Mouse (Mus musculus) megakaryocyte, adult 5-6 weeks (primary cell): Measurements from ENCODE around the gene Ubxn7. TPM values are rescaled to one million over a fixed set of nuclear protein-coding genes. Genes with fewer than 3 reads are reported as not detected.

Source experiments
- ATAC-seq: 2 replicates; pipeline ENCODE4 v1.8.0; 2016; ENCODE audit warnings: mild to moderate bottlenecking, inconsistent platforms; ENCODE audit not compliant: poor library complexity, severe bottlenecking
- total RNA-seq, 2 experiments: library from RNA; stranded (forward) in 1 of 2; stranded (reverse) in 1 of 2; fragments of 153-499, 151-499 nt in 1 of 2; fragments of 221-1000, 200-1000 nt in 1 of 2; gene quantifications; 2 replicates each; pipeline versions ENCODE4 v1.2.3 to v1.2.4; 2015 to 2017

The Ubxn7 gene
- total RNA-seq, 2 experiments from 2014 or later: 25.0 to 26.2 TPM

DNA sequence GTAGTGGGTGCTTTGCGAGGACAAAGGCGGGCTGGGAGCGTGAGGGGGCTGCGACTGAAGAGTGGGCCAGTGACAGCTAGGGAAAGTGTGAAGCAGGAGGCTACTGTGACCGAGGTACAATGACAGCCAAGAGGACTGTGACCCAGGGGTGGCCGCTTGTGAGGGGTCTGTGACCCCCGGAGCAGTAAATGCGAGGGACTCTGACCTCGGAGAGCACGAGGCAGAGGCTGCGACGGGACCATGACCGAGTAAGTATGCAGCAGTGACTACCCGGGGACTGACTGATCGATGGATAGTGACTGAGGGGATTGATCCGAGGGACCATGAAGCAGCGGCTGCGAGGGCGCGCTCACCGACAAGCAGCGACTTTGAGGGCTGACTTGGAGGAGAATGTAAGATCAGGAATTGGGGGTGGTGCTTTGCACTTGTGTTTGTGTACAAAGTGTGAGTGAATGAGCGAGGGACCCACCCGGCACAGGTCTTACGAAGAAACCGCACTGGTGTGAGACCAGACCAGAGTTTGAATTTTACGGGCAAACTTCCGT is 99.1 kb downstream of the Ubxn7 start:
- ATAC-seq: peak; percentile 29

DNA sequence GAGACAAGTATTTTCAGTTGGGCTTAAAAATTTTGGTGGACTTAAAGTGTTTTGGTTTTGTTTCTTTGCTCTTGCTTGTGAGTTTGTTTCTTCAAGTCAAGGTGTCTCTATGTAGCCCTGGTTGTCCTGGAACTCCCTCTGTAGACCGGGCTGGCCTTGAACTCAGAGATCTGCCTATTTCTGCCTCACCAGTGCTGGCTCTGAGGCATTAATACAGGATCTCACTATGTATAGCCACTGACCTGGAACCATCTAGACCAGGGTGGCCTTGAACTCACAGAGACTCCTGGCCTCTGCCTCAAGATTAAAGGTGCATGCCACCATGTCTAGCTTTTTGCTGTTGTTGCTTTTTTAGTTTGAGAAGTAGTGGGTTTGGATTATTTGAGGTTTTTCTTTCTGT is 99.9 kb downstream of the Ubxn7 start:
- ATAC-seq: no peak

DNA sequence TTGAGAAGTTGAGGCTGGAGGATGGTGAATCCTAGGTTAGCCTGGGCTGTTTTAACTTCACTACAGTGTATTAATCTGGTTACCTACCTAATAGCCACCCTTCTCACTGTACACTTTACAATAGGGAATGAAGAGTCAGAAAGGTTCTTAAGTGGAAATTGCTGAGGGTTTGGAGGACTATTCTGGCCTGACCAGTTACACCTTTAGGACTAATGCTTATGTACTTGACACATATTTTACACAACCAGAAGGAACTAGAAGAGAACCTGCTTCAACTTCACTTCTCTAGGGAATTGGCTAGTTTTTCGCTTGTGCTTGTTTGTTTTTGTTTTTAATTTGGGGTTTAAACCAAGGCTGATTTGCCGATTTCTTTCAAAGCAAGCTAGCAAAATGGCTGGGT is 101.1 kb downstream of the Ubxn7 start:
- ATAC-seq: no peak

DNA sequence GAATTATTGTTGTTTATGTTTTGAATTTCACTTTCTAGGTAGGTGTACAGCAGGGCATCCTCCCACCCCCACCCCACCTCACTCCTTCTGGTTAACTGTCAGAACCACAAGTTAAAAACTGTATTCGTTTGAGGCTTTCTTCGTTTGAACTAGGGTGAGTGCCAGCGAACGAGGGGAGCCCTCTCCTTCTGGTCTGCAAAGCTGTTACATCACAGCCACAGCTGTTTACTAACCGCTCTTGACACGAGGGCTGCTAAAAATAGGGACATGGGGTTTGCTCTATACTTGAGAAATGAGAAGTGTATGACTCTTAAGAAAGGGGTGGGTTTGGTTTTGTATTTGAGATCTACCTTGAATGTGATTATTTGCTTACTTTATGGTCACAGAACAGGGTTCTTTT is 102.0 kb downstream of the Ubxn7 start:
- ATAC-seq: peak; percentile 69

DNA sequence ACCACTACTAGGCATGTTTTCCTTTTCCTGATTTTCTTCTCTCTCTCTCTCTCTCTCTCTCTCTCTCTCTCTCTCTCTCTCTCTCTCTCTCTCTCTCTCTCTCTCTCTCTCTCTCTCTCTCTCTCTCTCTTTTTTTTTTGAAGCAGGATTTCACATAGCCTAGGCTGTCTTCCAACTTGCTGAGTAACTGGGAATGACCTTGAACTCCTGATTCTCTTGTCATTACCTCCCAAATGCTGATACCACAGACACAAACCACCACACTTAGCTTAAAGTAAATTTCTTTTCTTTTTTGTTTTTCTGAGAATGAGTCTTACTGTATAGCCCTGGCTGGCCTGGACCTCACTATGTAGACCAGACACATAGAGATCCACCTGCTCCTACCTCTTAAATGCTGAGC is 102.6 kb downstream of the Ubxn7 start:
- no peak for ATAC-seq

DNA sequence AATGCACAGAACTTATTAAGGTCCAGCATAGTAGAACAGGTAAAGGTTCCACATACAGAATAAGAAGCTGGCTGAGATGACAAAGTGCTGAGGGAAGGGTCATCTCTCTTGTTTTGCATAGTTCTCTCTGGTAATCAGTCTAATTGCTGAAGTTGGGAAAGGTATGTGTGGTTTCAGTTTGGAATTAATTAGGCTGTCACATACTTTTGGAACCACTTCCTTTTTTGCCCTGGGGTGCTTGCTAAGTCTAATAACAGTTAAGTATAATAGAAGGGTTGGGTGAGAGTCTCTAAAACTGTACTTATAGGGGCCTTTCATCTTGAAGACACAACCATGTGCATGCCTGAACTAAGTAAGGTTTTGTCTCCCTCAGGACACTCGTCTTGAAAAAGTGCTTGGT is 104.6 kb downstream of the Ubxn7 start:
- 0 out of 2 replicates have a peak, but pooled peaks have one; percentile 13 for ATAC-seq

DNA sequence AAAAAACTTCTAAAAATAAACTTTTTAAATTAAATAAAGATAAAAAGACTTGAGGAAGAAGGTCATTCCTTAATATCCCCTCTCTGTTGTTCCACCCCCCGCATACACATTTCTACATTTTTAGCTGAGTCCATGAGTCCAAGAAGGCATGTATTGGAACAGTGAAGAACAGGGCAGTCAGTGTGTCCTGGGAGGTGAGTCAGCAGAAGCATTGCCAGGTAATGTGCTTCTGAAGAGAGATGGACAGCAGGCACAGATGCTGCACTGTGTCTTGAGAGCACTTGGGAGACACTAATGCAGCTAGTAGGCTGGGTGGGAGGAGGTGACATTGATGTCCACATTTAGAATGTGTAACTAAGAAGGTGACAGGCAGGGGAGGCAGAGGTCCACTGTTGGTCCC is 105.2 kb downstream of the Ubxn7 start:
- ATAC-seq: no peak

DNA sequence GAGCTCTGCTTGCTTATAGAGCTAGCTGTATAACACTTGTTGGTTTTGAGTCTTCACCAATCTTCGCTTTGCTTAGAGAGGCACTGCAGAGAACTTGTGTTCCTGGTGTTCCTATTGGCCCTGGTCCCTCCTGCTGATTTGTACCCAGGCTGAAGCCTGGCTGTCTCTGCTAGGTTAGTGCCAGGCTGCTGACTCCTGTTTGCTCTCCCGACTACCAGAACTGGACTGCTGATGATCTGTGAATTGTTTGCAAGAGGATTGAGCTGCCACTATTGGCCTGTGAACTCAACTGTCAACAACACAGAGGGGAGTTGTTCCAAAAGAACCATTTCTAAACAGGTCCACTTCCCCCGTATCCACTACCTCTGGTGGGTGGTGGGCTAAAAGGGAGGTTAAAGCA is 109.4 kb downstream of the Ubxn7 start:
- ATAC-seq: no peak

Other genes starting within 250 kb of the Ubxn7 start
- gene Pigx, start 232.5 kb upstream of the Ubxn7 start, total RNA-seq (2015): 84.8 and 109 TPM in 2 replicates
- 33.2 and 38.3 TPM in 2 replicates for gene Pigx, start 232.5 kb upstream of the Ubxn7 start, total RNA-seq (2017)
- gene Cep19, start 232.5 kb upstream of the Ubxn7 start, total RNA-seq (2015): 24.0 and 27.4 TPM in 2 replicates
- 36.6 and 44.3 TPM in 2 replicates for gene Cep19, start 232.5 kb upstream of the Ubxn7 start, total RNA-seq (2017)
- 194 and 211 TPM in 2 replicates for gene Nrros, start 166.7 kb upstream of the Ubxn7 start, total RNA-seq (2015)
- 134 and 165 TPM in 2 replicates for gene Nrros, start 166.7 kb upstream of the Ubxn7 start, total RNA-seq (2017)
- gene Bex6, start 152.4 kb upstream of the Ubxn7 start, total RNA-seq (2015): 57.1 and 61.1 TPM in 2 replicates
- 45.7 and 49.7 TPM in 2 replicates for gene Bex6, start 152.4 kb upstream of the Ubxn7 start, total RNA-seq (2017)
- 10.9 and 13.9 TPM in 2 replicates for gene Fbxo45, start 85.1 kb upstream of the Ubxn7 start, total RNA-seq (2015)
- 15.4 TPM in 2 replicates for gene Fbxo45, start 85.1 kb upstream of the Ubxn7 start, total RNA-seq (2017)
- 12.4 and 16.6 TPM in 2 replicates for gene Wdr53, start 85.0 kb upstream of the Ubxn7 start, total RNA-seq (2015)
- 19.4 and 19.8 TPM in 2 replicates for gene Wdr53, start 85.0 kb upstream of the Ubxn7 start, total RNA-seq (2017)
- not detected in 2 replicates for gene Smco1, start 60.8 kb upstream of the Ubxn7 start, total RNA-seq (2015)
- not detected in 2 replicates for gene Smco1, start 60.8 kb upstream of the Ubxn7 start, total RNA-seq (2017)
- 11.8 and 13.1 TPM in 2 replicates for gene Rnf168, start 54.8 kb upstream of the Ubxn7 start, total RNA-seq (2015)
- gene Rnf168, start 54.8 kb upstream of the Ubxn7 start, total RNA-seq (2017): 42.2 and 44.2 TPM in 2 replicates
- not detected in 2 replicates for gene Tm4sf19, start 68.2 kb downstream of the Ubxn7 start, total RNA-seq (2015)
- gene Tm4sf19, start 68.2 kb downstream of the Ubxn7 start, total RNA-seq (2017): not detected in 2 replicates
- gene Tctex1d2, start 87.4 kb downstream of the Ubxn7 start, total RNA-seq (2015): 25.3 and 25.4 TPM in 2 replicates
- gene Tctex1d2, start 87.4 kb downstream of the Ubxn7 start, total RNA-seq (2017): 26.2 and 30.9 TPM in 2 replicates
- 32.5 and 38.2 TPM in 2 replicates for gene Pcyt1a, start 98.7 kb downstream of the Ubxn7 start, total RNA-seq (2015)
- gene Pcyt1a, start 98.7 kb downstream of the Ubxn7 start, total RNA-seq (2017): 43.9 and 59.9 TPM in 2 replicates
- not detected in 2 replicates for gene Slc51a, start 155.6 kb downstream of the Ubxn7 start, total RNA-seq (2015)
- gene Slc51a, start 155.6 kb downstream of the Ubxn7 start, total RNA-seq (2017): 0.94 TPM in 1 of 2 replicates, not detected in the other
- 0.33 TPM in 1 of 2 replicates, not detected in the other for gene Zdhhc19, start 164.0 kb downstream of the Ubxn7 start, total RNA-seq (2015)
- not detected in 2 replicates for gene Zdhhc19, start 164.0 kb downstream of the Ubxn7 start, total RNA-seq (2017)